Mouse (Mus musculus): Measurements from ENCODE around the gene Ctrb1.

DNA sequence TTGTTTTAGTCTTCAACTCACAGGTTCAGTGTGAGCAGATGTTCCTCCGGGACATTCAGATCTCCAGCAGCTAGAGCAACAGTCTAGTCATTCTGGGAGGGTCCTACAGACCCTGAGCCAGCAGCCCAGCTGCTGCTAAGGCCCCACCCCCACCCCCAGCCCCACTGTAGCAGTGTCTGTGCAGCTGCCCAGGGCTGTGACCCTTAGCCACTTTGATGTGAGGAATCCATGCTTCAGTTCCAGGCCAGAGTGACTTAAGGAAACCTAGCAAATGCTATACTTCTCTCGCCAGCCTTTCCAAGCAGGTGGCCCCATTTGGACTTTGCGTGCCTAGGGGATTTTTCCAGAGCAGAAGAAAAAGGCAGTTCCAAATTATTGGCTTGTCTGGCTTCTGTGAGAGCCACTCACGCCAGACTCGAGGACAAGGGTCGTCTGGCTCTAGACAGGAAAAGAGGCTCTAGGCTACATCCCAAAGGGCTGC lies 2.5 kb upstream of the Ctrb1 start:
- TF ChIP-seq CTCF (IDR thresholded peaks at IDR 0.05; ENCODE audit: low read depth, low read length) (no peak), GATA1 (IDR thresholded peaks at IDR 0.05; ENCODE audit: borderline replicate concordance, low read length) (no peak), GATA2 (IDR thresholded peaks at IDR 0.05; ENCODE audit: borderline replicate concordance, low read depth, low read length) (no peak)

Data from G1E (cell line).